Mouse (Mus musculus): ENCODE data around the gene Hnf1a. TPM values are rescaled to one million over a fixed set of nuclear protein-coding genes. Genes with fewer than 3 reads are reported as not detected.
"Not testable (repeated sequence)": the region's sequence is repeated elsewhere in the genome, so short reads cannot be mapped to it uniquely, and the experiment has no call there.

Gene Hnf1a
- polyA plus RNA-seq, 1 experiment, result not detected

GRCm38 (mm10) chr5:114953326-114953725 lies 17.6 kb downstream of the Hnf1a start:
- no peak overlapping the region for H3K4me3 ChIP-seq (ENCODE audit: insufficient read depth, low read length)
- H3K27ac ChIP-seq (ENCODE audit: insufficient read depth, low read length), result no peak overlapping the region
- no peaks in the 10 kb centered on the region for H3K4me1 ChIP-seq (ENCODE audit: control insufficient read depth, insufficient read depth, low read length)
- no peak for TF ChIP-seq CTCF (IDR thresholded peaks at IDR 0.05; ENCODE audit: extremely low read depth, insufficient read depth, low read length)
- TF ChIP-seq POLR2A (IDR thresholded peaks at IDR 0.05; ENCODE audit: extremely low read depth, insufficient read depth, low read length), result no peak

- Histone ChIP-seq H3K4me1 (ENCODE audit: control insufficient read depth, insufficient read depth, low read length) (no peaks in the 10 kb centered on the region), H3K4me3 (ENCODE audit: insufficient read depth, low read length) (no peak overlapping the region), H3K27ac (ENCODE audit: insufficient read depth, low read length) (no peak overlapping the region)
- TF ChIP-seq POLR2A (IDR thresholded peaks at IDR 0.05; ENCODE audit: extremely low read depth, insufficient read depth, low read length), result no peak
- no peak for TF ChIP-seq CTCF (IDR thresholded peaks at IDR 0.05; ENCODE audit: extremely low read depth, insufficient read depth, low read length)
These were observed 19.5 kb downstream of the Hnf1a start for GRCm38 (mm10) chr5:114951279-114951880.

GRCm38 (mm10) chr5:114950669-114951068 lies 20.2 kb downstream of the Hnf1a start:
- H3K4me3 ChIP-seq (ENCODE audit: insufficient read depth, low read length), result no peak overlapping the region
- H3K27ac ChIP-seq (ENCODE audit: insufficient read depth, low read length), result no peak overlapping the region
- TF ChIP-seq CTCF (IDR thresholded peaks at IDR 0.05; ENCODE audit: extremely low read depth, insufficient read depth, low read length), result no peak
- no peak for TF ChIP-seq POLR2A (IDR thresholded peaks at IDR 0.05; ENCODE audit: extremely low read depth, insufficient read depth, low read length)
- no peaks in the 10 kb centered on the region for H3K4me1 ChIP-seq (ENCODE audit: control insufficient read depth, insufficient read depth, low read length)

GRCm38 (mm10) chr5:114949812-114950211 lies 21.1 kb downstream of the Hnf1a start:
- no peak overlapping the region for H3K27ac ChIP-seq (ENCODE audit: insufficient read depth, low read length)
- H3K4me3 ChIP-seq (ENCODE audit: insufficient read depth, low read length), result no peak overlapping the region
- no peaks in the 10 kb centered on the region for H3K4me1 ChIP-seq (ENCODE audit: control insufficient read depth, insufficient read depth, low read length)
- TF ChIP-seq POLR2A (IDR thresholded peaks at IDR 0.05; ENCODE audit: extremely low read depth, insufficient read depth, low read length) (no peak), CTCF (IDR thresholded peaks at IDR 0.05; ENCODE audit: extremely low read depth, insufficient read depth, low read length) (no peak)

GRCm38 (mm10) chr5:114949316-114949715 lies 21.6 kb downstream of the Hnf1a start:
- Histone ChIP-seq H3K4me1 (ENCODE audit: control insufficient read depth, insufficient read depth, low read length) (no peaks in the 10 kb centered on the region), H3K27ac (ENCODE audit: insufficient read depth, low read length) (no peak overlapping the region), H3K4me3 (ENCODE audit: insufficient read depth, low read length) (no peak overlapping the region)
- no peak for TF ChIP-seq CTCF (IDR thresholded peaks at IDR 0.05; ENCODE audit: extremely low read depth, insufficient read depth, low read length)
- TF ChIP-seq POLR2A (IDR thresholded peaks at IDR 0.05; ENCODE audit: extremely low read depth, insufficient read depth, low read length), result no peak

GRCm38 (mm10) chr5:114948891-114949290 lies 22.0 kb downstream of the Hnf1a start:
- Histone ChIP-seq H3K4me3 (ENCODE audit: insufficient read depth, low read length) (no peak overlapping the region), H3K4me1 (ENCODE audit: control insufficient read depth, insufficient read depth, low read length) (no peaks in the 10 kb centered on the region), H3K27ac (ENCODE audit: insufficient read depth, low read length) (no peak overlapping the region)
- TF ChIP-seq POLR2A (IDR thresholded peaks at IDR 0.05; ENCODE audit: extremely low read depth, insufficient read depth, low read length), result no peak
- no peak for TF ChIP-seq CTCF (IDR thresholded peaks at IDR 0.05; ENCODE audit: extremely low read depth, insufficient read depth, low read length)

- H3K4me3 ChIP-seq (ENCODE audit: insufficient read depth, low read length), result no peak overlapping the region
These were observed 25.8 kb downstream of the Hnf1a start for GRCm38 (mm10) chr5:114945072-114945471.

GRCm38 (mm10) chr5:114942766-114943130 lies 28.1 kb downstream of the Hnf1a start:
- no peak for TF ChIP-seq CTCF (IDR thresholded peaks at IDR 0.05; ENCODE audit: extremely low read depth, insufficient read depth, low read length)

More at GRCm38 (mm10) chr5:114945072-114945471, 25.8 kb downstream of the Hnf1a start:
- TF ChIP-seq CTCF (IDR thresholded peaks at IDR 0.05; ENCODE audit: extremely low read depth, insufficient read depth, low read length) (no peak), POLR2A (IDR thresholded peaks at IDR 0.05; ENCODE audit: extremely low read depth, insufficient read depth, low read length) (no peak)
- Histone ChIP-seq H3K27ac (ENCODE audit: insufficient read depth, low read length) (no peak overlapping the region), H3K4me1 (ENCODE audit: control insufficient read depth, insufficient read depth, low read length) (no peaks in the 10 kb centered on the region; the same call in 1 of the 2 replicates)

GRCm38 (mm10) chr5:114942074-114942765 lies 28.7 kb downstream of the Hnf1a start, which contains the start of gene 2210016L21Rik:
Gene 2210016L21Rik (plus strand): TSS chr5:114942158.
- Histone ChIP-seq H3K27ac (ENCODE audit: insufficient read depth, low read length) (peak within 1 kb of the TSS; percentile 62), H3K4me3 (ENCODE audit: insufficient read depth, low read length) (peak within 1 kb of the TSS; percentile 90), H3K4me1 (ENCODE audit: control insufficient read depth, insufficient read depth, low read length) (no peaks in the 10 kb centered on the region; the same call in 1 of the 2 replicates)
- peak; percentile 95 for TF ChIP-seq POLR2A (IDR thresholded peaks at IDR 0.05; ENCODE audit: extremely low read depth, insufficient read depth, low read length)
- no peak for TF ChIP-seq CTCF (IDR thresholded peaks at IDR 0.05; ENCODE audit: extremely low read depth, insufficient read depth, low read length)

More at GRCm38 (mm10) chr5:114942766-114943130, 28.1 kb downstream of the Hnf1a start:
- Histone ChIP-seq H3K27ac (ENCODE audit: insufficient read depth, low read length) (no peak overlapping the region), H3K4me1 (ENCODE audit: control insufficient read depth, insufficient read depth, low read length) (no peaks in the 10 kb centered on the region; the same call in 1 of the 2 replicates), H3K4me3 (ENCODE audit: insufficient read depth, low read length) (peak overlapping the region; percentile 90)

- not testable (repeated sequence) for H3K4me1 ChIP-seq (ENCODE audit: control insufficient read depth, insufficient read depth, low read length); H3K4me3 ChIP-seq (ENCODE audit: insufficient read depth, low read length); H3K27ac ChIP-seq (ENCODE audit: insufficient read depth, low read length)
- TF ChIP-seq CTCF (IDR thresholded peaks at IDR 0.05; ENCODE audit: extremely low read depth, insufficient read depth, low read length), result 0 out of 2 replicates have a peak, but pooled peaks have one; percentile 9
These were observed 29.8 kb downstream of the Hnf1a start for GRCm38 (mm10) chr5:114941138-114941537.

All from cortical plate, adult 2 months (tissue).